Mouse (Mus musculus) kidney, embryonic 16.5 days (tissue): ENCODE measurements at regions not wholly inside any gene's neighbourhood (a gene's known extent, or its start where the extent isn't known, plus 50 kb on each side); places are given as distances from the start of the nearest gene placed in this dataset.

ENCODE experiments used
- ATAC-seq: fragments of 200-750 bp; cut with Nextera tagmentation; 2 replicates; pipeline ENCODE4 v1.8.0; 2017; ENCODE audit warnings: moderate TSS enrichment; ENCODE audit not compliant: low FRiP score, low TSS enrichment
- H3K27ac ChIP-seq: fragments of 300-500 bp; sonication (generic); 2 replicates; pipeline ENCODE4 v1.5.1; 2014; ENCODE audit warnings: low read length
- H3K27me3 ChIP-seq: fragments of 300-500 bp; sonication (generic); 2 replicates; pipeline ENCODE4 v1.6.1; 2014; ENCODE audit warnings: low read length, control low read depth, mixed read lengths; ENCODE audit not compliant: insufficient read depth
- H3K36me3 ChIP-seq: fragments of 300-500 bp; sonication (generic); 2 replicates; pipeline ENCODE4 v1.6.1; 2014; ENCODE audit warnings: low read length, control low read depth, mixed read lengths; ENCODE audit not compliant: insufficient read depth
- H3K4me1 ChIP-seq: fragments of 300-500 bp; sonication (generic); 2 replicates; pipeline ENCODE4 v1.6.1; 2014; ENCODE audit warnings: low read length, control low read depth, mixed read lengths; ENCODE audit not compliant: insufficient read depth
- H3K4me2 ChIP-seq: fragments of 300-500 bp; sonication (generic); replicated peaks from 2 replicates; pipeline ENCODE4 v1.6.1; 2014; ENCODE audit warnings: low read depth, low read length
- H3K4me3 ChIP-seq: fragments of 300-500 bp; sonication (generic); 2 replicates; pipeline ENCODE4 v1.5.1; 2014; ENCODE audit warnings: mild to moderate bottlenecking, low read length
- H3K9ac ChIP-seq: fragments of 300-500 bp; sonication (generic); replicated peaks from 2 replicates; pipeline ENCODE4 v1.6.1; 2014; ENCODE audit warnings: low read length
- H3K9me3 ChIP-seq: fragments of 300-500 bp; sonication (generic); 2 replicates; pipeline ENCODE4 v1.6.1; 2016; ENCODE audit warnings: low read length, control low read depth
- WGBS: fragments of 180-500 bp; shearing (Covaris S2); extraction: QIAGEN DNeasy Blood & Tissue Kit; methylation state at CpG from one replicate; pipeline ENCODE4 v1.1.7; 2014; 5-methylcytosine and 5-hydroxymethylcytosine counted together

DNA sequence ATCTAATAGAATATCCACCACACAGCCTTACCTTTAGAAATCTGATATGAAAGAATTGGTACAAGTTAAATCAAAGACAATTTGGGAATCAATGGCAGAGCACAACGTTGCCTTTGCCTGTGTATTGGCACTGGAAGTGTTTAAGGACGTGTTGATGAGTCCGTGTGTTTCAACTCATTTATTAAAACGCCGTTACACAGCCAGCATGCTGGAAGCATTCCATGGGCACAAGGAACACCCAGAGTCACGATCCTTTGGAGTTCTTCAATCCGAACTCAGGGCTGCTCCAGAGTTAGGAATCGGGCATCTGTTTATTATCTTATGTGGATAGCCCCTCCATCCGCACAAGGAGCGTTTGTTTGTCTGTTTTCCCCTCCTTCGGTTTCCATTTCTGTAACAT is 244.2 kb downstream of the Hs3st3b1 start:
- no peak overlapping the region for H3K4me3 ChIP-seq
- no peak overlapping the region for H3K4me2 ChIP-seq
- H3K4me1 ChIP-seq, result no peaks in the 10 kb centered on the region
- no peaks in the 10 kb centered on the region for H3K9me3 ChIP-seq
- no peak overlapping the region for H3K27ac ChIP-seq
- H3K27me3 ChIP-seq, result no peaks in the 10 kb centered on the region
- no peak overlapping the region for H3K9ac ChIP-seq
- ATAC-seq, result no peak
- H3K36me3 ChIP-seq, result no peaks in the 10 kb centered on the region
- WGBS, result 88% methylated on average over 11 of the region's 11 CpGs

GRCm38 (mm10) chr11:63678382-63678905 is 243.6 kb downstream of the Hs3st3b1 start:
- H3K4me1 ChIP-seq, result no peaks in the 10 kb centered on the region
- 88% methylated on average over 17 of the region's 17 CpGs for WGBS
- no peaks in the 10 kb centered on the region for H3K27me3 ChIP-seq
- no peak overlapping the region for H3K27ac ChIP-seq
- no peak overlapping the region for H3K4me2 ChIP-seq
- no peak overlapping the region for H3K4me3 ChIP-seq
- no peak overlapping the region for H3K9ac ChIP-seq
- no peaks in the 10 kb centered on the region for H3K36me3 ChIP-seq
- H3K9me3 ChIP-seq, result no peaks in the 10 kb centered on the region
- no peak for ATAC-seq

DNA sequence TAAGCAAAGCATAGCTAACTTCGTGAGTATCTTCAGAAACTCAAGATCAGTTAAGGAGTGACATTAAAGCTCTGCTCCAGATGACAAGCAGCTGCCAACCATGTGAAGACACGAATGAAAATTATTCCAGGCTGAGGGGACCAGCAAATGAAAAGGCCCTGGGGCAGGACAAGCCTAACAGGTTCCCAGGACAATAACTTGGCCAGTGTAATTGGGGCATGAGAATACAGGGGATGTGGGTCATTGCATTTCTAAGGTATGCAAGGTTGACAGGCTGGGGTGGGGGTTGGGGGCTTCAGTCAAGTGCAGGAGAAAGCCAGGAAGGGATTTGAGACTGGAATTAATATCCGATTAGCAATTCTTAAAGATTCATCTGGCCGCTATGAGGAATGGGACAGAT is 242.6 kb downstream of the Hs3st3b1 start:
- H3K9ac ChIP-seq, result no peak overlapping the region
- no peak for ATAC-seq
- H3K27me3 ChIP-seq, result no peaks in the 10 kb centered on the region
- H3K4me3 ChIP-seq, result no peak overlapping the region
- no peaks in the 10 kb centered on the region for H3K4me1 ChIP-seq
- 60% methylated on average over 4 of the region's 4 CpGs for WGBS
- no peaks in the 10 kb centered on the region for H3K36me3 ChIP-seq
- H3K4me2 ChIP-seq, result no peak overlapping the region
- H3K9me3 ChIP-seq, result no peaks in the 10 kb centered on the region
- H3K27ac ChIP-seq, result no peak overlapping the region

DNA sequence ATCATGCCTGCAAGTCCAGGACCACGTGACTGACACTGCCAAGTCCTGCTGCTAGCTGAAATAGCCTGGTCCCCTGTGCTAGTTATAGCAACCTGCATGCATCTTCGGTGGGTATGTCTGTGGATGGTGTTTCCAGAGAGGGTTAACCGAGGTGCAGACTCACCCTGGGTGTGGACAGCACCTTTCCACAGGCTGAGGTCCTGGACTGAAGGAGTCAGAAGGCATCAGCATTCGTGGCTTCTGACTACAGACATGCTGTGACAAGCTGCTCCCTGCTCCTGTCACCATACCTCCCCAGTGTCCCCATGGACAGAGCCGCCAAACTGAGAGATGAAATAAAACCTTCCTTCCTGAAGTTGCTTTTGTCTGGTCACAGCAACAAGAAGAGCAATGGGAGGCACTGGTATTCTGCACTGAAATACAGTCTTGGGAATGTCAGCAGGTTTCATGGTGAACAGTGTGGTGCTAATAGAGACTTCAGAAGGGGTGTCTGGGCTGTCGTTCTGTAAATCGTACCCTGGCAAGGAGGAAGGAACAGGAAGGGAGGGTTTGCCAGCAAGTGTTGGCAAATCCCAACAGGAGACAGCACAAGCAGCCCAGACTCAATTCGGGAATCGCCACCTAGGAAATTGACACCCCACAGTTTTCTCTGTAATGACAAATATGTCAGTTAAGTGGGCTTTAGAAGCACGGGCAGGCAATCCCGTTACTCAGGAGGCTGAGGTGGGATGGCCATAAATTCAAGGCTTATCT is 237.7 kb downstream of the Hs3st3b1 start:
- H3K4me2 ChIP-seq, result no peak overlapping the region
- no peaks in the 10 kb centered on the region for H3K4me1 ChIP-seq
- H3K4me3 ChIP-seq, result no peak overlapping the region
- no peak overlapping the region for H3K27ac ChIP-seq
- no peaks in the 10 kb centered on the region for H3K9me3 ChIP-seq
- no peak for ATAC-seq
- H3K9ac ChIP-seq, result no peak overlapping the region
- no peaks in the 10 kb centered on the region for H3K36me3 ChIP-seq
- WGBS, result 53% methylated on average over 11 of the region's 11 CpGs
- no peaks in the 10 kb centered on the region for H3K27me3 ChIP-seq

GRCm38 (mm10) chr11:63691041-63691440 is 231.0 kb downstream of the Hs3st3b1 start:
- Histone ChIP-seq H3K9ac (no peak overlapping the region), H3K4me3 (no peak overlapping the region), H3K27me3 (no peaks in the 10 kb centered on the region), H3K9me3 (no peaks in the 10 kb centered on the region), H3K4me1 (no peaks in the 10 kb centered on the region), H3K4me2 (no peak overlapping the region), H3K27ac (no peak overlapping the region), H3K36me3 (no peaks in the 10 kb centered on the region)
- no peak for ATAC-seq
- WGBS, result 45% methylated on average over 4 of the region's 4 CpGs

DNA sequence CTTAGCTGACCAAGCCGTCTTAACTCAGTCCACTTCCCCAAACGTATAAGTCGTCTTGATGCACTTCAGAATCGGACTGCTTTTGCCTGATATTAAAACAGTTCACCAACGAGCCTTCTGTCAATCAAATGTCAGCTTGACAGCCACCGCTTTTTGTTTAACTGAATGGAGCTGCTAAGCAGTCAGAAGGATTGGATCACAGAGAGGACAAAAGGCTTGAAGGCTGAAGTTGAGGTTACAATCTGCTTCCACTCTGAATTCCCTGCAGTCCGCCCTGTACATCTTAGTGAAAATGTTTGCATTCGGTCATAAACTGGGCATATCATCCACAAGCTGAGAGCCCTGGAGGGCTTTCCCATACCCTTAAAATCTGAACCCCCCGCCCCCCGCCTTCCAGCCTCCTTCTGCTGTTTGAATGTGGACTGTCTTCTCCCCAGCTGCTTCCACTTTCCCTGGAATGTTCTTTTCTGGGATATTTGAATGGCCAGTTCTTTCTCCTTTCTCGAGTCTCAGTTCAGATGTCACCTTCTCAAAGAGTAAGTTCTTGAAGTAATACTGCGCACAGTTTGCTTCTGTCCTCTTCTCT is 217.0 kb downstream of the Hs3st3b1 start:
- Histone ChIP-seq H3K9me3 (no peaks in the 10 kb centered on the region; the same call in 1 of the 2 replicates), H3K36me3 (no peaks in the 10 kb centered on the region), H3K4me1 (no peaks in the 10 kb centered on the region), H3K9ac (no peak overlapping the region), H3K4me2 (no peak overlapping the region), H3K27ac (no peak overlapping the region), H3K4me3 (no peak overlapping the region), H3K27me3 (no peaks in the 10 kb centered on the region)
- ATAC-seq, result no peak
- 79% methylated on average over 12 of the region's 12 CpGs for WGBS

- Histone ChIP-seq H3K4me1 (no peaks in the 10 kb centered on the region), H3K9me3 (no peaks in the 10 kb centered on the region; the same call in 1 of the 2 replicates), H3K4me2 (no peak overlapping the region), H3K9ac (no peak overlapping the region), H3K27me3 (no peaks in the 10 kb centered on the region), H3K27ac (no peak overlapping the region), H3K36me3 (no peaks in the 10 kb centered on the region), H3K4me3 (no peak overlapping the region)
- WGBS, result 76% methylated on average over 8 of the region's 8 CpGs
- ATAC-seq, result no peak
Measured at GRCm38 (mm10) chr11:63706057-63706456, 216.0 kb downstream of the Hs3st3b1 start.

GRCm38 (mm10) chr11:63707093-63707492 is 215.0 kb downstream of the Hs3st3b1 start:
- no peaks in the 10 kb centered on the region; the same call in 1 of the 2 replicates for H3K9me3 ChIP-seq
- H3K27me3 ChIP-seq, result no peaks in the 10 kb centered on the region
- H3K4me2 ChIP-seq, result no peak overlapping the region
- no peak overlapping the region for H3K9ac ChIP-seq
- H3K4me3 ChIP-seq, result no peak overlapping the region
- 39% methylated on average over 5 of the region's 5 CpGs for WGBS
- peaks cover 5% of the 10 kb centered on the region for H3K4me1 ChIP-seq
- peak; percentile 54; the same call in 1 of the 2 replicates for ATAC-seq
- no peak overlapping the region for H3K27ac ChIP-seq
- H3K36me3 ChIP-seq, result no peaks in the 10 kb centered on the region

DNA sequence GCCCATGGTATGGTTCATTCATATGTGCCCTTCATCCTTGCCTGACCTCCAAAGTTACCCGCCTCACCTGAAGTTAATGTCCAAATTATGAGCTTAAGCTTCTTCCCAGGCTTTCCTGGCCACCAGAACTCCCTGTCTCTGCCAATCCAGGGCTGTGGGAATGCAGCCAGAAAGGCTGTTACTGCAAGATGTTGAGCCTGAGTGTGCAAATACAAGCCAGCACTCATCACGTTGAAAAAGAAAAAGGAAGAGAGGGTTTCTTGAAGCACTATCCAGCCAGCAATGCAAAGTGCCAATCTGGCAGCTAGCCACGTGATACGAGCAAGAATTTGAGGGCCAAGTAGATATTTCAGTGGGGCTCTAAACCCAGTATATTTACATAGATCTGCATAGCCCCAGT is 213.7 kb downstream of the Hs3st3b1 start:
- no peaks in the 10 kb centered on the region for H3K9me3 ChIP-seq
- 76% methylated on average over 4 of the region's 4 CpGs for WGBS
- H3K36me3 ChIP-seq, result no peaks in the 10 kb centered on the region
- H3K27me3 ChIP-seq, result no peaks in the 10 kb centered on the region
- H3K4me1 ChIP-seq, result peaks cover 11% of the 10 kb centered on the region
- no peak overlapping the region for H3K27ac ChIP-seq
- H3K9ac ChIP-seq, result no peak overlapping the region
- no peak for ATAC-seq
- H3K4me2 ChIP-seq, result no peak overlapping the region
- H3K4me3 ChIP-seq, result no peak overlapping the region
